9 mouse cellular contexts compared by ENCODE assay signal in genomic region chr10:80173358-80173757, GRCm38 (mm10). TPM values are rescaled to one million over a fixed set of nuclear protein-coding genes. Genes with fewer than 3 reads are reported as not detected.
A peak's percentile ranks its signal among the peaks of the same experiment; 100 is the strongest.
DNase-seq lines count a peak whose midpoint lies in the region; ATAC-seq and TF ChIP-seq lines count a peak whose summit lies in the region.
"Had no signal": no experiment of that assay in that cellular context is flagged by ENCODE, and none has a peak within 500 bp of the region (broad histone marks: within the 10 kb centered on the region; RNA-seq: fewer than 3 reads in every experiment).

No protein-coding gene starts in this region.

- peaks cover 26% of the 10 kb centered on the region for H3K9me3 ChIP-seq in erythroblast, embryonic 14.5 days (ENCODE audit: control insufficient read depth, low read length)
- no peaks in the 10 kb centered on the region for H3K9me3 ChIP-seq in limb, embryonic 12.5 days
- no peaks in the 10 kb centered on the region for H3K9me3 ChIP-seq in stomach, embryonic 14.5 days (ENCODE audit: control insufficient read depth, low read depth, low read length)

- intact Hi-C loops in left cerebral cortex, postnatal 4 days (cut with DNase I): no loop called here

- 2% methylated on average over 11 of the region's 11 CpGs for WGBS in spleen, adult 2 months
- WGBS in limb, embryonic 12.5 days: 17% methylated on average over 11 of the region's 11 CpGs
- 16% methylated on average over 11 of the region's 11 CpGs for WGBS in stomach, embryonic 14.5 days

- H3K36me3 ChIP-seq in erythroblast, embryonic 14.5 days (ENCODE audit: control insufficient read depth): peaks cover 43% of the 10 kb centered on the region
- H3K36me3 ChIP-seq in spleen, adult 2 months (ENCODE audit: control insufficient read depth, insufficient read depth, low read length): peaks cover 25% of the 10 kb centered on the region
- H3K36me3 ChIP-seq in limb, embryonic 12.5 days: peaks cover 34% of the 10 kb centered on the region
- H3K36me3 ChIP-seq in stomach, embryonic 14.5 days (ENCODE audit: control insufficient read depth, insufficient read depth, low read length): peaks cover 26% of the 10 kb centered on the region

- ATAC-seq in erythroblast, adult 5-6 weeks (replicated peaks; ENCODE audit: low FRiP score, poor library complexity, severe bottlenecking): no peak
- ATAC-seq in limb, embryonic 12.5 days (ENCODE audit: insufficient number of reproducible peaks, insufficient read depth, low FRiP score, low TSS enrichment, low read depth): no peak
- no peak for ATAC-seq in stomach, embryonic 14.5 days (ENCODE audit: insufficient number of reproducible peaks, insufficient read depth, low FRiP score, low read depth)

- DNase-seq in spleen, adult 2 months (ENCODE audit: low read depth in 1 of 2, low spot score in 2 of 2): no peak
- DNase-seq in spleen, postnatal 10 days (ENCODE audit: low spot score in 2 of 2): no peak
- no peak for DNase-seq in left cerebral cortex, postnatal 4 days
- no peak for DNase-seq in spleen, postnatal 4 days (ENCODE audit: low spot score in 2 of 2)

- H3K27me3 ChIP-seq in erythroblast, embryonic 14.5 days (ENCODE audit: control insufficient read depth): peaks cover 11% of the 10 kb centered on the region
- H3K27me3 ChIP-seq in spleen, adult 2 months (ENCODE audit: control insufficient read depth, insufficient read depth, low read length): no peaks in the 10 kb centered on the region
- H3K27me3 ChIP-seq in limb, embryonic 12.5 days: no peaks in the 10 kb centered on the region
- no peaks in the 10 kb centered on the region for H3K27me3 ChIP-seq in stomach, embryonic 14.5 days (ENCODE audit: control insufficient read depth, insufficient read depth, low read length)

- peak overlapping the region; percentile 83 for H3K4me3 ChIP-seq in erythroblast, embryonic 14.5 days (replicated peaks)
- H3K4me3 ChIP-seq in spleen, adult 2 months (ENCODE audit: extremely low read depth, insufficient read depth, insufficient read length): peak overlapping the region; percentile 51
- H3K4me3 ChIP-seq in limb, embryonic 12.5 days (replicated peaks): peak overlapping the region; percentile 54
- peak overlapping the region; percentile 47; the same call in 1 of the 2 replicates for H3K4me3 ChIP-seq in stomach, embryonic 14.5 days (ENCODE audit: low read depth, low read length)

- no peak for TF ChIP-seq CTCF in spleen, adult 2 months (IDR thresholded peaks at IDR 0.05; ENCODE audit: extremely low read depth, insufficient read depth, insufficient read length, insufficient replicate concordance)

- H3K4me1 ChIP-seq in erythroblast, embryonic 14.5 days (ENCODE audit: control insufficient read depth): peaks cover 61% of the 10 kb centered on the region
- peaks cover 13% of the 10 kb centered on the region for H3K4me1 ChIP-seq in spleen, adult 2 months (ENCODE audit: control insufficient read depth, insufficient read depth, insufficient read length)
- peaks cover 40% of the 10 kb centered on the region for H3K4me1 ChIP-seq in limb, embryonic 12.5 days (replicated peaks)
- peaks cover 20% of the 10 kb centered on the region for H3K4me1 ChIP-seq in stomach, embryonic 14.5 days (ENCODE audit: control insufficient read depth, insufficient read depth, low read length)

- peak overlapping the region; percentile 62 for H3K27ac ChIP-seq in spleen, adult 2 months (ENCODE audit: insufficient read depth, low read length)
- peak overlapping the region; percentile 76 for H3K27ac ChIP-seq in limb, embryonic 12.5 days
- no peak overlapping the region; the same call in 1 of the 2 replicates for H3K27ac ChIP-seq in stomach, embryonic 14.5 days (ENCODE audit: low read length)

- peak overlapping the region; percentile 73 for H3K4me2 ChIP-seq in limb, embryonic 12.5 days
- H3K4me2 ChIP-seq in stomach, embryonic 14.5 days (replicated peaks; ENCODE audit: low read depth, low read length): peak overlapping the region; percentile 50

- no peak for TF ChIP-seq POLR2A in spleen, adult 2 months (IDR thresholded peaks at IDR 0.05; ENCODE audit: low read depth, low read length)

- no peak overlapping the region; the same call in 1 of the 2 replicates for H3K9ac ChIP-seq in limb, embryonic 12.5 days (replicated peaks)
- peak overlapping the region; percentile 40; the same call in 1 of the 2 replicates for H3K9ac ChIP-seq in stomach, embryonic 14.5 days (replicated peaks; ENCODE audit: low read depth, low read length)

RNA-seq across cellular contexts. Expression of gene 1600002K03Rik, which starts 0.6 kb away (rescaled TPM):
- polyA plus RNA-seq in erythroblast, embryonic 14.5 days (2012): 0.60 and 0.99 TPM in 2 replicates
- total RNA-seq in erythroblast, adult 5-6 weeks (2015; ENCODE audit: low replicate concordance): 7.5 TPM in 1 of 2 replicates, not detected in the other
- total RNA-seq in erythroblast, adult 5-6 weeks (2017; ENCODE audit: low replicate concordance): 5.9 TPM in 1 of 2 replicates, not detected in the other
- polyA plus RNA-seq in spleen, adult 2 months (2012; rRNA removed): 10.8 TPM in 2 replicates
- polyA plus RNA-seq in limb, embryonic 12.5 days (2016; fragmentation: Nextera tagmentation; extraction: Ambion mirVana): 9.1 and 9.5 TPM in 2 replicates
- 12.5 and 13.9 TPM in 2 replicates for polyA plus RNA-seq in stomach, embryonic 14.5 days (2014; fragmentation: Nextera tagmentation; extraction: Ambion mirVana)
- total RNA-seq in left cerebral cortex, postnatal 4 days (2021): 1 to 10 TPM; 6.0 to 6.1 TPM

RNA-seq across cellular contexts. Expression of gene Efna2, which starts 5.9 kb away (rescaled TPM):
- 0.10 and 0.16 TPM in 2 replicates for polyA plus RNA-seq in erythroblast, embryonic 14.5 days (2012)
- not detected in 2 replicates for total RNA-seq in erythroblast, adult 5-6 weeks (2015; ENCODE audit: low replicate concordance)
- not detected in 2 replicates for total RNA-seq in erythroblast, adult 5-6 weeks (2017; ENCODE audit: low replicate concordance)
- polyA plus RNA-seq in spleen, adult 2 months (2012; rRNA removed): 1.3 and 1.8 TPM in 2 replicates
- 60.3 and 62.2 TPM in 2 replicates for polyA plus RNA-seq in limb, embryonic 12.5 days (2016; fragmentation: Nextera tagmentation; extraction: Ambion mirVana)
- 12.2 and 12.5 TPM in 2 replicates for polyA plus RNA-seq in stomach, embryonic 14.5 days (2014; fragmentation: Nextera tagmentation; extraction: Ambion mirVana)
- 10 to 100 TPM; 25.5 to 28.6 TPM for total RNA-seq in left cerebral cortex, postnatal 4 days (2021)
- total RNA-seq: hematopoietic stem cell, adult 5-6 weeks had no signal

RNA-seq across cellular contexts. Expression of gene Cirbp, which starts 7.6 kb away (rescaled TPM):
- polyA plus RNA-seq in erythroblast, embryonic 14.5 days (2012): 3.9 and 4.3 TPM in 2 replicates
- total RNA-seq in erythroblast, adult 5-6 weeks (2015; ENCODE audit: low replicate concordance): 3.6 and 3.7 TPM in 2 replicates
- total RNA-seq in erythroblast, adult 5-6 weeks (2017; ENCODE audit: low replicate concordance): 14.6 and 16.3 TPM in 2 replicates
- polyA plus RNA-seq in spleen, adult 2 months (2012; rRNA removed): 144 and 151 TPM in 2 replicates
- polyA plus RNA-seq in limb, embryonic 12.5 days (2016; fragmentation: Nextera tagmentation; extraction: Ambion mirVana): 166 and 175 TPM in 2 replicates
- 92.7 and 105 TPM in 2 replicates for polyA plus RNA-seq in stomach, embryonic 14.5 days (2014; fragmentation: Nextera tagmentation; extraction: Ambion mirVana)
- 100 to 1,000 TPM; 211 to 228 TPM for total RNA-seq in left cerebral cortex, postnatal 4 days (2021)

RNA-seq across cellular contexts. Expression of gene Midn, which starts 25.3 kb away (rescaled TPM):
- 7.0 and 9.3 TPM in 2 replicates for polyA plus RNA-seq in erythroblast, embryonic 14.5 days (2012)
- total RNA-seq in erythroblast, adult 5-6 weeks (2015; ENCODE audit: low replicate concordance): 5.0 and 7.7 TPM in 2 replicates
- 3.9 and 7.4 TPM in 2 replicates for total RNA-seq in erythroblast, adult 5-6 weeks (2017; ENCODE audit: low replicate concordance)
- 128 and 157 TPM in 2 replicates for polyA plus RNA-seq in spleen, adult 2 months (2012; rRNA removed)
- polyA plus RNA-seq in limb, embryonic 12.5 days (2016; fragmentation: Nextera tagmentation; extraction: Ambion mirVana): 30.6 and 38.0 TPM in 2 replicates
- 29.3 and 32.1 TPM in 2 replicates for polyA plus RNA-seq in stomach, embryonic 14.5 days (2014; fragmentation: Nextera tagmentation; extraction: Ambion mirVana)
- total RNA-seq in left cerebral cortex, postnatal 4 days (2021): 100 to 1,000 TPM; 158 to 163 TPM

RNA-seq across cellular contexts. Expression of gene Cbarp, which starts 32.7 kb away (rescaled TPM):
- 0.15 and 0.52 TPM in 2 replicates for polyA plus RNA-seq in erythroblast, embryonic 14.5 days (2012)
- not detected in 2 replicates for total RNA-seq in erythroblast, adult 5-6 weeks (2015; ENCODE audit: low replicate concordance)
- not detected in 2 replicates for total RNA-seq in erythroblast, adult 5-6 weeks (2017; ENCODE audit: low replicate concordance)
- polyA plus RNA-seq in spleen, adult 2 months (2012; rRNA removed): 11.9 and 13.4 TPM in 2 replicates
- polyA plus RNA-seq in limb, embryonic 12.5 days (2016; fragmentation: Nextera tagmentation; extraction: Ambion mirVana): 4.9 and 5.6 TPM in 2 replicates
- polyA plus RNA-seq in stomach, embryonic 14.5 days (2014; fragmentation: Nextera tagmentation; extraction: Ambion mirVana): 7.5 and 10.1 TPM in 2 replicates
- 100 to 1,000 TPM; 299 to 316 TPM for total RNA-seq in left cerebral cortex, postnatal 4 days (2021)

Comparison
In these comparisons a context has a peak if more than half of its experiments do, and no peak if none do; other contexts are left out.
1. RNA of gene Cirbp, which starts 7.6 kb away (polyA plus RNA-seq): 166 to 175 TPM in limb, embryonic 12.5 days, 144 to 151 TPM in spleen, adult 2 months and 92.7 to 105 TPM in stomach, embryonic 14.5 days; 3.9 to 4.3 TPM in erythroblast, embryonic 14.5 days; every median in the first group is over 10 times any median in the second.
2. Peak in every context shown above with its lines, with median percentiles within 50 percentile points of each other: H3K4me3 ChIP-seq.